Mouse (Mus musculus) retina, embryonic 14.5 days (tissue): ENCODE measurements at regions not wholly inside any gene's neighbourhood (a gene's known extent, or its start where the extent isn't known, plus 50 kb on each side); places are given as distances from the start of the nearest gene placed in this dataset.

Experiments
- DNase-seq: peaks from one replicate; pipeline ENCODE4 v3.0.0-alpha.2; 2015; ENCODE audit warnings: low spot score

- DNase-seq, result no peak
These were observed 222.8 kb upstream of the 4931408C20Rik start for GRCm38 (mm10) chr1:26909926-26910665.

- DNase-seq, result no peak
These were observed 215.0 kb upstream of the 4931408C20Rik start for GRCm38 (mm10) chr1:26902306-26902705.

- DNase-seq, result no peak
These were observed 170.2 kb upstream of the 4931408C20Rik start for GRCm38 (mm10) chr1:26857433-26857832.

GRCm38 (mm10) chr1:26853802-26854201, 166.5 kb upstream of the 4931408C20Rik start:
- no peak for DNase-seq

GRCm38 (mm10) chr1:26809259-26809658, 122.0 kb upstream of the 4931408C20Rik start:
- DNase-seq, result no peak

GRCm38 (mm10) chr1:26765076-26765475, 77.8 kb upstream of the 4931408C20Rik start:
- DNase-seq, result peak; percentile 20
